Mouse (Mus musculus): ENCODE measurements around the gene Dll4.

Gene Dll4

GRCm38 (mm10) chr2:119334135-119334534, 8.6 kb downstream of the Dll4 start:
- DNase-seq (ENCODE audit: extremely low spot score, low read depth, low spot score), result no peak

- no peak for DNase-seq (ENCODE audit: extremely low spot score, low read depth, low spot score)
Measured at GRCm38 (mm10) chr2:119334964-119335525, 9.5 kb downstream of the Dll4 start.

GRCm38 (mm10) chr2:119335535-119335934, 10.0 kb downstream of the Dll4 start:
- no peak for DNase-seq (ENCODE audit: extremely low spot score, low read depth, low spot score)

- DNase-seq (ENCODE audit: extremely low spot score, low read depth, low spot score), result no peak
Measured at GRCm38 (mm10) chr2:119336002-119336401, 10.4 kb downstream of the Dll4 start.

GRCm38 (mm10) chr2:119336470-119336869, 10.9 kb downstream of the Dll4 start:
- no peak for DNase-seq (ENCODE audit: extremely low spot score, low read depth, low spot score)

GRCm38 (mm10) chr2:119337425-119338265, 12.1 kb downstream of the Dll4 start:
- no peak for DNase-seq (ENCODE audit: extremely low spot score, low read depth, low spot score)

- DNase-seq (ENCODE audit: extremely low spot score, low read depth, low spot score), result no peak
Measured at GRCm38 (mm10) chr2:119344537-119345138, 19.1 kb downstream of the Dll4 start.

GRCm38 (mm10) chr2:119350555-119351486, 25.2 kb downstream of the Dll4 start, which contains the start of gene Chac1:
Gene Chac1, plus strand, starts transcription at chr2:119351229.
- no peak for DNase-seq (ENCODE audit: extremely low spot score, low read depth, low spot score)

GRCm38 (mm10) chr2:119353707-119354106, 28.1 kb downstream of the Dll4 start:
- no peak for DNase-seq (ENCODE audit: extremely low spot score, low read depth, low spot score)

GRCm38 (mm10) chr2:119355089-119355488, 29.5 kb downstream of the Dll4 start:
- DNase-seq (ENCODE audit: extremely low spot score, low read depth, low spot score), result no peak

- DNase-seq (ENCODE audit: extremely low spot score, low read depth, low spot score), result no peak
Measured at GRCm38 (mm10) chr2:119355651-119356050, 30.1 kb downstream of the Dll4 start.

GRCm38 (mm10) chr2:119356310-119356709, 30.7 kb downstream of the Dll4 start:
- no peak for DNase-seq (ENCODE audit: extremely low spot score, low read depth, low spot score)

- no peak for DNase-seq (ENCODE audit: extremely low spot score, low read depth, low spot score)
Measured at GRCm38 (mm10) chr2:119356805-119357204, 31.2 kb downstream of the Dll4 start.

GRCm38 (mm10) chr2:119358249-119358648, 32.7 kb downstream of the Dll4 start:
- DNase-seq (ENCODE audit: extremely low spot score, low read depth, low spot score), result no peak

- DNase-seq (ENCODE audit: extremely low spot score, low read depth, low spot score), result no peak
Measured at GRCm38 (mm10) chr2:119359721-119360291, 34.2 kb downstream of the Dll4 start.

GRCm38 (mm10) chr2:119364969-119365368, 39.4 kb downstream of the Dll4 start:
- no peak for DNase-seq (ENCODE audit: extremely low spot score, low read depth, low spot score)

GRCm38 (mm10) chr2:119367346-119367745, 41.8 kb downstream of the Dll4 start:
- no peak for DNase-seq (ENCODE audit: extremely low spot score, low read depth, low spot score)

- DNase-seq (ENCODE audit: extremely low spot score, low read depth, low spot score), result no peak
Measured at GRCm38 (mm10) chr2:119370116-119370515, 44.5 kb downstream of the Dll4 start.

GRCm38 (mm10) chr2:119377286-119377685, 51.7 kb downstream of the Dll4 start:
- DNase-seq (ENCODE audit: extremely low spot score, low read depth, low spot score), result no peak

GRCm38 (mm10) chr2:119377826-119378225, 52.2 kb downstream of the Dll4 start:
- no peak for DNase-seq (ENCODE audit: extremely low spot score, low read depth, low spot score)

GRCm38 (mm10) chr2:119379455-119379854, 53.9 kb downstream of the Dll4 start:
- no peak for DNase-seq (ENCODE audit: extremely low spot score, low read depth, low spot score)
